30 mouse cellular contexts compared by ENCODE assay signal in genomic region chr6:26766846-26767245, GRCm38 (mm10).
DNase-seq lines count a peak whose midpoint lies in the region; ATAC-seq lines count a peak whose summit lies in the region.
"Had no signal": no experiment of that assay in that cellular context is flagged by ENCODE, and none has a peak within 500 bp of the region (broad histone marks: within the 10 kb centered on the region; RNA-seq: fewer than 3 reads in every experiment).

No protein-coding gene starts in this region.

- no peaks in the 10 kb centered on the region for H3K9me3 ChIP-seq in forebrain, embryonic 14.5 days (replicated peaks; ENCODE audit: control insufficient read depth, low read length)
- no peaks in the 10 kb centered on the region for H3K9me3 ChIP-seq in forebrain, embryonic 10.5 days
- no peaks in the 10 kb centered on the region for H3K9me3 ChIP-seq in intestine, embryonic 16.5 days (ENCODE audit: control insufficient read depth, low read length)
- H3K9me3 ChIP-seq: embryonic facial prominence, embryonic 12.5 days; heart, embryonic 12.5 days; limb, embryonic 10.5 days; limb, embryonic 15.5 days; liver, embryonic 13.5 days; neural tube, embryonic 12.5 days had no signal

- no peaks in the 10 kb centered on the region for H3K36me3 ChIP-seq in forebrain, embryonic 14.5 days (ENCODE audit: control insufficient read depth, insufficient read depth, low read length)
- H3K36me3 ChIP-seq in forebrain, embryonic 10.5 days (replicated peaks): no peaks in the 10 kb centered on the region
- no peaks in the 10 kb centered on the region for H3K36me3 ChIP-seq in intestine, embryonic 16.5 days (ENCODE audit: control insufficient read depth, insufficient read depth, low read length)
- H3K36me3 ChIP-seq: embryonic facial prominence, embryonic 12.5 days; heart, embryonic 12.5 days; limb, embryonic 10.5 days; limb, embryonic 15.5 days; liver, embryonic 13.5 days; neural tube, embryonic 12.5 days had no signal

- H3K27me3 ChIP-seq in forebrain, embryonic 14.5 days (replicated peaks; ENCODE audit: control insufficient read depth, insufficient read depth, low read length): no peaks in the 10 kb centered on the region
- H3K27me3 ChIP-seq in forebrain, embryonic 10.5 days (ENCODE audit: poor library complexity, severe bottlenecking): no peaks in the 10 kb centered on the region
- no peaks in the 10 kb centered on the region for H3K27me3 ChIP-seq in intestine, embryonic 16.5 days (replicated peaks; ENCODE audit: control insufficient read depth, insufficient read depth, low read length)
- H3K27me3 ChIP-seq: embryonic facial prominence, embryonic 12.5 days; heart, embryonic 12.5 days; limb, embryonic 15.5 days; liver, embryonic 13.5 days; neural tube, embryonic 12.5 days had no signal

- H3K4me1 ChIP-seq in forebrain, embryonic 14.5 days (ENCODE audit: control insufficient read depth, insufficient read depth, low read length): no peaks in the 10 kb centered on the region
- peaks cover 5% of the 10 kb centered on the region; the same call in 1 of the 2 replicates for H3K4me1 ChIP-seq in forebrain, embryonic 10.5 days
- no peaks in the 10 kb centered on the region for H3K4me1 ChIP-seq in intestine, embryonic 16.5 days (ENCODE audit: control insufficient read depth, insufficient read depth, low read length)
- H3K4me1 ChIP-seq: embryonic facial prominence, embryonic 12.5 days; heart, embryonic 12.5 days; limb, embryonic 10.5 days; limb, embryonic 15.5 days; liver, embryonic 13.5 days; neural tube, embryonic 12.5 days had no signal

- no peak overlapping the region for H3K9ac ChIP-seq in forebrain, embryonic 14.5 days (ENCODE audit: low read length)
- H3K9ac ChIP-seq in intestine, embryonic 16.5 days (ENCODE audit: low read depth, low read length): no peak overlapping the region
- H3K9ac ChIP-seq: embryonic facial prominence, embryonic 12.5 days; heart, embryonic 12.5 days; hindbrain, embryonic 14.5 days; limb, embryonic 15.5 days; liver, embryonic 13.5 days; neural tube, embryonic 12.5 days had no signal

- ATAC-seq in forebrain, embryonic 14.5 days: no peak
- peak; percentile 76 for ATAC-seq in granulocyte monocyte progenitor cell, adult 5-6 weeks (replicated peaks; ENCODE audit: poor library complexity, severe bottlenecking)
- ATAC-seq in intestine, embryonic 16.5 days: no peak
- ATAC-seq: CD4-positive, CD25-positive, alpha-beta regulatory T cell, adult 4 months; lung, postnatal 0 days had no signal

- WGBS in forebrain, embryonic 14.5 days: 26% methylated on average over 2 of the region's 2 CpGs
- WGBS in forebrain, embryonic 10.5 days: 42% methylated on average over 2 of the region's 2 CpGs
- WGBS in intestine, embryonic 16.5 days: 59% methylated on average over 2 of the region's 2 CpGs

- no peak overlapping the region for H3K4me3 ChIP-seq in forebrain, embryonic 14.5 days (ENCODE audit: low read depth, low read length)
- no peak overlapping the region for H3K4me3 ChIP-seq in forebrain, embryonic 10.5 days
- no peak overlapping the region for H3K4me3 ChIP-seq in intestine, embryonic 16.5 days (ENCODE audit: low read length)
- H3K4me3 ChIP-seq: embryonic facial prominence, embryonic 12.5 days; heart, embryonic 12.5 days; limb, embryonic 10.5 days; limb, embryonic 15.5 days; liver, embryonic 13.5 days; neural tube, embryonic 12.5 days had no signal

- H3K4me2 ChIP-seq in forebrain, embryonic 14.5 days (ENCODE audit: low read length): no peak overlapping the region
- H3K4me2 ChIP-seq in intestine, embryonic 16.5 days (ENCODE audit: low read depth, low read length): no peak overlapping the region
- H3K4me2 ChIP-seq: embryonic facial prominence, embryonic 12.5 days; heart, embryonic 12.5 days; hindbrain, embryonic 14.5 days; limb, embryonic 15.5 days; liver, embryonic 13.5 days; midbrain, embryonic 11.5 days; neural tube, embryonic 12.5 days had no signal

- no peak overlapping the region for H3K27ac ChIP-seq in forebrain, embryonic 14.5 days (ENCODE audit: low read depth, low read length)
- H3K27ac ChIP-seq in forebrain, embryonic 10.5 days: no peak overlapping the region
- no peak overlapping the region for H3K27ac ChIP-seq in intestine, embryonic 16.5 days (ENCODE audit: low read length)
- H3K27ac ChIP-seq: embryonic facial prominence, embryonic 12.5 days; hindbrain, embryonic 14.5 days; limb, embryonic 10.5 days; limb, embryonic 15.5 days; liver, embryonic 13.5 days; macrophage; neural tube, embryonic 12.5 days had no signal

- DNase-seq in forebrain, embryonic 14.5 days (ENCODE audit: low spot score): peak; percentile 19
- DNase-seq in forebrain, embryonic 10.5 days (ENCODE audit: extremely low spot score, low spot score): no peak
- peak; percentile 4 for DNase-seq in spleen, postnatal 36 days (ENCODE audit: low spot score in 2 of 2)
- DNase-seq in spleen, adult 18-20 months: no peak
- DNase-seq in layer of hippocampus, adult 11-12 months (ENCODE audit: low spot score): no peak
- DNase-seq in neural tube, embryonic 10.5 days (ENCODE audit: extremely low spot score, low spot score): no peak
- DNase-seq: adrenal gland, postnatal 10 days; cerebellum, adult 11 months; cerebellum, adult 9-10 months; cerebellum, postnatal 36 days; embryo, embryonic 11 days; gastrocnemius, postnatal 14 days; heart, postnatal 4 days; kidney, adult 18-20 months; kidney, postnatal 36 days; liver, embryonic 13.5 days; lung, adult 18-20 months; thymus, postnatal 14 days had no signal

Comparison
In these comparisons a context has a peak if more than half of its experiments do, and no peak if none do; other contexts are left out.
1. DNase-seq: peak in forebrain, embryonic 14.5 days (single experiment) and spleen, postnatal 36 days (2 of 2); none in forebrain, embryonic 10.5 days (single experiment), spleen, adult 18-20 months (0 of 2), layer of hippocampus, adult 11-12 months (single experiment) and neural tube, embryonic 10.5 days (single experiment).